Mouse (Mus musculus): ENCODE results near the gene Fgfr2. TPM values are rescaled to one million over a fixed set of nuclear protein-coding genes. Genes with fewer than 3 reads are reported as not detected.
"Not testable (repeated sequence)": the region's sequence is repeated elsewhere in the genome, so short reads cannot be mapped to it uniquely, and the experiment has no call there.

Gene Fgfr2
- polyA plus RNA-seq, 1 experiment: 3.0 TPM

DNA sequence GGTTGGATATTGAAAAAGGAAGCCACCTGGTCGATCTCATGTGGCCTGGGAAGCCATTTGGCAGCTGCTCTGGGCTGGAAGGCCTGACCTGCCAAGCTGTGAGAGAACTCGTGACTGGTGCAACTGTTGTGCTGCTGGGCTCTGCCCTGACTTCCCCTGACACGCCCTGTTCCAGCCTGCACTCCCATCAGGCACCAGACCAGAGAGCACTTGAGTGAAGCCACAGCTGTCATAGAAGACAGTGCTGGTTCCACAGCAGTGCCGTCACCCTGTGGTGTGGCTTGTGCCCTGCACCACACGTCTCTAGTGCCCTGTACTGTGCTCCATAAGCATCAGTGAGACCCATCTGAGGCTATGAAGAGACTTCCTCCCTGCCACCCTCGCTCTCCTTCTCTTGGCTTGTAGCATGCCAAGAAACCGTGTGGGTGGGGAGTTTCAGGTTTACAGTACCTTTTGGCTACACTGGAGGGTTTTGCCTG, 450.6 kb downstream of the Fgfr2 start:
- Histone ChIP-seq H3K27me3 (ENCODE audit: control insufficient read depth, insufficient read depth, low read length) (no peaks in the 10 kb centered on the region), H3K36me3 (ENCODE audit: control insufficient read depth, insufficient read depth, low read length) (no peaks in the 10 kb centered on the region), H3K27ac (ENCODE audit: control insufficient read depth, insufficient read depth, low read depth, low read length) (no peak overlapping the region; the same call in 1 of the 2 replicates), H3K4me3 (ENCODE audit: control insufficient read depth, low read depth, low read length) (no peak overlapping the region), H3K4me1 (ENCODE audit: control insufficient read depth, insufficient read depth, low read length) (peaks cover 2% of the 10 kb centered on the region; the same call in 1 of the 2 replicates)
- no peak for TF ChIP-seq POLR2A (IDR thresholded peaks at IDR 0.05; ENCODE audit: control insufficient read depth, low read depth, low read length)
- TF ChIP-seq CTCF (IDR thresholded peaks at IDR 0.05; ENCODE audit: control insufficient read depth, insufficient read depth, insufficient replicate concordance, low read depth, low read length): no peak

DNA sequence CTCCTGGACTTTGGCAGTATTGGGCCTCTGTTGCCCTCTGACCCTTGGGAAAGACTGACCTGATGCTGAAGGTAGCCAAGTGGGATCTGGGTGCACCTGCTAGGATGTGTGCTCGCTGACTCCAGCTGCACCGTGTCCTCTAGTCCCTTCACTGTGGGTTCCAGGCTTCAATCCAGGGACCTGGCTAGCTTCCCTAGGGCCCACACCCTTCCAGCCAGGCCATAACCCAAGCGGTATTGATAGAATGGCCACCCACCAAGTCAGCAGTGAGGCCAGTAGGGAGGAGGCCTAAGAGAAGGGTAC, 452.3 kb downstream of the Fgfr2 start:
- H3K27ac ChIP-seq (ENCODE audit: control insufficient read depth, insufficient read depth, low read depth, low read length): peak overlapping the region; percentile 48
- no peak for TF ChIP-seq POLR2A (IDR thresholded peaks at IDR 0.05; ENCODE audit: control insufficient read depth, low read depth, low read length)
- H3K27me3 ChIP-seq (ENCODE audit: control insufficient read depth, insufficient read depth, low read length): no peaks in the 10 kb centered on the region
- no peaks in the 10 kb centered on the region for H3K36me3 ChIP-seq (ENCODE audit: control insufficient read depth, insufficient read depth, low read length)
- no peak overlapping the region for H3K4me3 ChIP-seq (ENCODE audit: control insufficient read depth, low read depth, low read length)
- peaks cover 2% of the 10 kb centered on the region; the same call in 1 of the 2 replicates for H3K4me1 ChIP-seq (ENCODE audit: control insufficient read depth, insufficient read depth, low read length)

DNA sequence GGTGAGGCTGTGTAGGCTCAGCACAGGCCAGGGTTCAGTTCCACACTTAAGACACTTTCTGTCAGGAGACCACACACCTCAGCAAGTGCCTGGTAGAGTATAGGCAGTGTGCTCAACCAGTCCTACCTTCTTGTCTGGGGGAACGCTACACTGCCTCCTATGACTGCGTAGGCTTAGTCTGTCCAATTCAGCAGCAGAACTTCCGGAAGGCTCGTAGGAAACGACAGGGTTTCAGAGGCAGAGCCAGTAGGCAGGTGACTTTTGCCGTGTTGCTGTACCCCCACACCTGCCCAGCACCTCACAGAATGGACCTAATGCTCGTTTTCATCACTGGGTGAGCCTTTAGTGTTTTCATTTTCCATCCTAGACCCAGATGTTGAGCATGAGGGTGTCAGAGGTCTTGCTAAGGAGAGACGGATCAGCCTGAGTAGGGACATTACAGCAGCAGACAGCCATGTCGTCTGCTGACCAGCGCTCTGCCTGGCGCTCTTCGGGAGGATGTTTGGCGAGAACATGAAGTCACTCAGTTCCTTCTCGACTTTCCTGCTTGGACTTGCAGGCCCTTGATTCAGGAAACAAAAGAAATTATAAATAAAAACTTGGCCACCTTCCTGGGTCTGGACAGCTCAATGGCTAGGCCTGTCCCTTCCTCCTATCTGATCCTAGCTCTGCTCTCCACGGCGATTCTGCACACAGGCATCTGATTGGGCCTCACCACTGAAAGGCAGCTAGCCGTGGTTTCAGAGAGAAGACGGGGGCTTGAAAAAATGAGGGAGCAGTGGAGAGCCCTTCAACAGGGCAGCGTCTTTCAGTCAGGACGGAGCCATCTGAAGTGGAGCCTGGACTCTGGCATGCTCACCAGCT, 452.9 kb downstream of the Fgfr2 start:
- Histone ChIP-seq H3K27ac (ENCODE audit: control insufficient read depth, insufficient read depth, low read depth, low read length) (peak overlapping the region; percentile 75), H3K4me3 (ENCODE audit: control insufficient read depth, low read depth, low read length) (no peak overlapping the region), H3K36me3 (ENCODE audit: control insufficient read depth, insufficient read depth, low read length) (no peaks in the 10 kb centered on the region), H3K4me1 (ENCODE audit: control insufficient read depth, insufficient read depth, low read length) (peaks cover 2% of the 10 kb centered on the region; the same call in 1 of the 2 replicates), H3K27me3 (ENCODE audit: control insufficient read depth, insufficient read depth, low read length) (no peaks in the 10 kb centered on the region)
- no peak for TF ChIP-seq CTCF (IDR thresholded peaks at IDR 0.05; ENCODE audit: control insufficient read depth, insufficient read depth, insufficient replicate concordance, low read depth, low read length)

DNA sequence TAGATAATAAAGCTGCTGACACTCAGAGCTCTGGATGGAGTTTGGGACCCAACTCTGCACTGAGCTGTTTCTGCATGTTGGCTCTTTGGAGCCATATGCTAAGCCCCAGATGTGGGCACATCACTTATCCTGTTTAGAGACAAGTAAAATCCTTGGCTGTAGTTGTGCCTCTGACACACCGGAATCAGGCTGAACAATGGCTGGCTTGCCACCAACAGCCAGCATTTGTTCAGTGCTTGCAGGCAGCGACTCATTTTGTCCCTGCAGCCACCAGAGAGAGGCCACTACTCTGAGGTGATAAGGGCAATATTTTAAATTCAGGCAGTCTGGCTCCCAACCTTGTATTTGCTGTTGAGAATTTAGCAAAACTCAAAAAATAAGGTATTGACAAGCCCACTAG, 454.5 kb downstream of the Fgfr2 start:
- Histone ChIP-seq H3K4me3 (ENCODE audit: control insufficient read depth, low read depth, low read length) (no peak overlapping the region), H3K36me3 (ENCODE audit: control insufficient read depth, insufficient read depth, low read length) (no peaks in the 10 kb centered on the region), H3K27me3 (ENCODE audit: control insufficient read depth, insufficient read depth, low read length) (no peaks in the 10 kb centered on the region), H3K27ac (ENCODE audit: control insufficient read depth, insufficient read depth, low read depth, low read length) (no peak overlapping the region), H3K4me1 (ENCODE audit: control insufficient read depth, insufficient read depth, low read length) (peaks cover 2% of the 10 kb centered on the region; the same call in 1 of the 2 replicates)
- no peak for TF ChIP-seq POLR2A (IDR thresholded peaks at IDR 0.05; ENCODE audit: control insufficient read depth, low read depth, low read length)
- TF ChIP-seq CTCF (IDR thresholded peaks at IDR 0.05; ENCODE audit: control insufficient read depth, insufficient read depth, insufficient replicate concordance, low read depth, low read length): no peak

DNA sequence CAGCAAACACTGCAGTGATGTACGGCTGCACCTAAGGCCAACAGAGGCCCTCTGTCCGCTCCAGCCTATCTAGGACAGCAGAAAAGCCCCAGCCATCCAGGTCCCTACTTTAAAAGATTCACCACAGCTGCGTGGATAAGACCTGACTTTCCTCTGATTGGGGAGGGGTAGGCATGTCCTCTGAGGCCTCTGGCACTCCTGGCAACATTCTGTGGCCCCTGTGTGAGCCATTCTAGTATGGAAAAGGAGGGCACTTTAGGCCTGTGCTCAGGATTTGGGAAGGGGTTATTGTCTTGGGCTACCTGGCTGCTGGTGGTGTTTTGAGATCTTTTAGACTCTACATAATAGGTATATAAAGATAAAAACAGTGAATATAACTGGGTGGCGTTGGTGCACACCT, 456.6 kb downstream of the Fgfr2 start:
- Histone ChIP-seq H3K4me3 (ENCODE audit: control insufficient read depth, low read depth, low read length) (no peak overlapping the region), H3K4me1 (ENCODE audit: control insufficient read depth, insufficient read depth, low read length) (peaks cover 2% of the 10 kb centered on the region; the same call in 1 of the 2 replicates), H3K27me3 (ENCODE audit: control insufficient read depth, insufficient read depth, low read length) (no peaks in the 10 kb centered on the region), H3K27ac (ENCODE audit: control insufficient read depth, insufficient read depth, low read depth, low read length) (no peak overlapping the region), H3K36me3 (ENCODE audit: control insufficient read depth, insufficient read depth, low read length) (no peaks in the 10 kb centered on the region)
- TF ChIP-seq POLR2A (IDR thresholded peaks at IDR 0.05; ENCODE audit: control insufficient read depth, low read depth, low read length) (no peak), CTCF (IDR thresholded peaks at IDR 0.05; ENCODE audit: control insufficient read depth, insufficient read depth, insufficient replicate concordance, low read depth, low read length) (no peak)

DNA sequence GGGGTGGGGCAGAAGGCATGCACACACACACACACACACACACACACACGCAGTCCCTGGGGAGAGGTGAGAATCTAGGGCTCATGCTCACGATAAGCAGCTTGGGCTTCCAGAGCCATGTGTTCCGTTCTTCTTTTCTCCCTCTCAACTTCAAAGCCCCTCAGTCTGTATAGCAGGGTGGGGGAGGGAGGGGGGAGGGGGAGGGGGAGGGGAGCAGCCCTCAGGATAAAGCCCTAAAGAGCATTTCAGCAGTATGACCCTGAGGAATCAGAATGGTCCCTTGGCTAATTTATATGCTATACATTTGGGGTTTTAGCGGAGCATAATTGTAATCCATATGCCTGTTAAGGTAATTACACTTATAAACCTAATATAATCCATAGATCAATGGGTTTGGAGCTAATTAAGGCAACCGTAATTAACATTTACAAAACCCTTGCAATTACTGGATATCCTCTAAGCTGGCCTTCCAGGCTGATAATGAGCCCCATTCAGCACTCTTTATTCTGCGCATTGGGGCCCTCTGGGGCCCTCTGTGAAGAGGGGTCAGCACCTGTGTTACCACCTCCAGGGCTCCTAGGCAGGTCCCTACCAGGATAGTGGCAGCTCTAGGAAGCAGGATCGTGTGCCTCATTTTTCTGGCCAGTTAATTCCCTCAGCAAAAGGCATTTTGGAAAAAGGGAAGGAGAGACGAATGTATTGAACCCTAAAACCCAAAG, 457.3 kb downstream of the Fgfr2 start:
- Histone ChIP-seq H3K4me3 (ENCODE audit: control insufficient read depth, low read depth, low read length) (no peak overlapping the region), H3K27me3 (ENCODE audit: control insufficient read depth, insufficient read depth, low read length) (no peaks in the 10 kb centered on the region), H3K27ac (ENCODE audit: control insufficient read depth, insufficient read depth, low read depth, low read length) (no peak overlapping the region), H3K4me1 (ENCODE audit: control insufficient read depth, insufficient read depth, low read length) (peaks cover 2% of the 10 kb centered on the region; the same call in 1 of the 2 replicates), H3K36me3 (ENCODE audit: control insufficient read depth, insufficient read depth, low read length) (no peaks in the 10 kb centered on the region)
- TF ChIP-seq POLR2A (IDR thresholded peaks at IDR 0.05; ENCODE audit: control insufficient read depth, low read depth, low read length): no peak
- no peak for TF ChIP-seq CTCF (IDR thresholded peaks at IDR 0.05; ENCODE audit: control insufficient read depth, insufficient read depth, insufficient replicate concordance, low read depth, low read length)

DNA sequence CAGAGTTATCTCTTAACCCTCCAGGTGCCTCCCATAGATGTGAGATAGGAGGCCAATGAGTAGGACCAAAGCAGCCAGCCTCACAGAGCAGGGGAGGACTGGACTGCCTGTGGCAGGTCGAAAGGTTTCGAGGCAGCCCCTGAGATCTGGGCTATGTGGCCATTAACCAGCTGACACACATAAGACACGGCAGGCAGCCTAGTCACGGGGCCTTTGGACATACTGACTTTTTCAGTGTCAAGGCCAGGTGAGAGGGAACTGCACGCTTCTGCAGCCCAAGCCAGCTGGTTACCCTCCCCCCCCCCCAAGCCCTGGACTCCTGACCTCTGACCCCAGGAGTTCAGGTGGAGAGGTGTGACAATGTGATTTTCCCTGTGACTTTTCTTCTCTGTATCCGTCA, 458.3 kb downstream of the Fgfr2 start:
- no peak overlapping the region for H3K27ac ChIP-seq (ENCODE audit: control insufficient read depth, insufficient read depth, low read depth, low read length)

DNA sequence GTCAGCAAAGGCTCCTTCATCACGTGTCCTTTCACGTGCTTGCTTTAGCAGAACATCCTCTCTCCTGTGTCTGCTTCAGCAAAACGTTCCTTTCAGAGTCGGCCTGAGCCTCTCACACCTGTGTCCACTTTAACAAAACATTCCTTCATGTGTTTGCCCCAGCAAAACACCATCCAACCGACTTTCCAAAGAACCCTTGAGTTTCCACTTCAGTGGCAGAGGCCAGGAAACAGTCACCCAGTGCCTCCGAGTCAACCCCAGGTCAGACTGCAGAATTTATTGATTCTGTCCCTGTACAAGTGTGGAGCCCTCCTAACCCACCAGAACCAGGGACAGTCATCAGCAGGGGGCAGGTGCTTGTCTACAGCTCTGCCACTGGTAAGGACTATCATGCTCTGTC, 460.3 kb downstream of the Fgfr2 start:
- not testable (repeated sequence) for H3K4me3 ChIP-seq (ENCODE audit: control insufficient read depth, low read depth, low read length); H3K27me3 ChIP-seq (ENCODE audit: control insufficient read depth, insufficient read depth, low read length); H3K36me3 ChIP-seq (ENCODE audit: control insufficient read depth, insufficient read depth, low read length); H3K4me1 ChIP-seq (ENCODE audit: control insufficient read depth, insufficient read depth, low read length); H3K27ac ChIP-seq (ENCODE audit: control insufficient read depth, insufficient read depth, low read depth, low read length)

More for the DNA sequence above, 458.3 kb downstream of the Fgfr2 start:
- H3K4me1 ChIP-seq (ENCODE audit: control insufficient read depth, insufficient read depth, low read length): no peaks in the 10 kb centered on the region; the same call in 1 of the 2 replicates
- no peaks in the 10 kb centered on the region for H3K27me3 ChIP-seq (ENCODE audit: control insufficient read depth, insufficient read depth, low read length)
- TF ChIP-seq POLR2A (IDR thresholded peaks at IDR 0.05; ENCODE audit: control insufficient read depth, low read depth, low read length) (no peak), CTCF (IDR thresholded peaks at IDR 0.05; ENCODE audit: control insufficient read depth, insufficient read depth, insufficient replicate concordance, low read depth, low read length) (no peak)
- H3K36me3 ChIP-seq (ENCODE audit: control insufficient read depth, insufficient read depth, low read length): no peaks in the 10 kb centered on the region
- no peak overlapping the region for H3K4me3 ChIP-seq (ENCODE audit: control insufficient read depth, low read depth, low read length)
